Mouse (Mus musculus) limb, embryonic 12.5 days (tissue): ENCODE measurements around the gene Tmod1. TPM values are rescaled to one million over a fixed set of nuclear protein-coding genes. Genes with fewer than 3 reads are reported as not detected.

Experiments
- ATAC-seq: fragments of 200-750 bp; cut with Nextera tagmentation; 2 replicates; pipeline ENCODE4 v1.8.0; 2017; ENCODE audit warnings: low read depth, moderate TSS enrichment; ENCODE audit not compliant: insufficient number of reproducible peaks, insufficient read depth, low FRiP score, low TSS enrichment
- H3K27ac ChIP-seq: fragments of 300-500 bp; sonication (generic); 2 replicates; pipeline ENCODE4 v1.5.1; 2016; ENCODE audit warnings: mild to moderate bottlenecking, moderate library complexity
- H3K27me3 ChIP-seq: fragments of 300-500 bp; sonication (generic); 2 replicates; pipeline ENCODE4 v1.6.1; 2016; ENCODE audit warnings: mild to moderate bottlenecking, moderate library complexity
- H3K36me3 ChIP-seq: fragments of 300-500 bp; sonication (generic); 2 replicates; pipeline ENCODE4 v1.6.1; 2016; ENCODE audit warnings: mild to moderate bottlenecking, moderate library complexity
- H3K4me1 ChIP-seq: fragments of 300-500 bp; sonication (generic); replicated peaks from 2 replicates; pipeline ENCODE4 v1.6.1; 2016
- H3K4me2 ChIP-seq: fragments of 300-500 bp; sonication (generic); 2 replicates; pipeline ENCODE4 v1.6.1; 2016; ENCODE audit warnings: mild to moderate bottlenecking, moderate library complexity
- H3K4me3 ChIP-seq: fragments of 300-500 bp; sonication (generic); replicated peaks from 2 replicates; pipeline ENCODE4 v1.5.1; 2016; ENCODE audit warnings: mild to moderate bottlenecking
- H3K9ac ChIP-seq: fragments of 300-500 bp; sonication (generic); replicated peaks from 2 replicates; pipeline ENCODE4 v1.6.1; 2016; ENCODE audit warnings: mild to moderate bottlenecking, moderate library complexity
- H3K9me3 ChIP-seq: fragments of 300-500 bp; sonication (generic); 2 replicates; pipeline ENCODE4 v1.6.1; 2016; ENCODE audit warnings: mild to moderate bottlenecking, moderate library complexity
- WGBS: fragments of 180-500 bp; shearing (Covaris S2); methylation state at CpG from one replicate; pipeline ENCODE4 v1.1.7; 2016; 5-methylcytosine and 5-hydroxymethylcytosine counted together
- polyA plus RNA-seq: library from polyadenylated mRNA; unstranded; fragments of >200 nt; fragmentation: Nextera tagmentation; extraction: Ambion mirVana; gene quantifications from 2 replicates; pipeline ENCODE4 v1.2.1, GENCODE M21; 2016

The Tmod1 gene
- polyA plus RNA-seq, 1 experiment from 2014 or later = 4.8 TPM

- H3K27me3 ChIP-seq = peaks cover 17% of the 10 kb centered on the region
- H3K36me3 ChIP-seq = no peaks in the 10 kb centered on the region
- 72% methylated on average over 9 of the region's 9 CpGs for WGBS
- H3K4me2 ChIP-seq = no peak overlapping the region
- no peak overlapping the region for H3K4me3 ChIP-seq
- no peaks in the 10 kb centered on the region for H3K4me1 ChIP-seq
- H3K9me3 ChIP-seq = no peaks in the 10 kb centered on the region
- ATAC-seq = no peak
- H3K9ac ChIP-seq = no peak overlapping the region
- H3K27ac ChIP-seq = no peak overlapping the region
These were observed 6.3 kb upstream of the Tmod1 start for GRCm38 (mm10) chr4:46032448-46032847.

- Histone ChIP-seq H3K4me1 (no peaks in the 10 kb centered on the region), H3K9ac (no peak overlapping the region), H3K4me2 (no peak overlapping the region), H3K4me3 (no peak overlapping the region), H3K27me3 (peaks cover 24% of the 10 kb centered on the region), H3K27ac (no peak overlapping the region), H3K9me3 (no peaks in the 10 kb centered on the region), H3K36me3 (no peaks in the 10 kb centered on the region)
- no peak for ATAC-seq
- WGBS = 79% methylated on average over 2 of the region's 2 CpGs
These were observed 5.5 kb upstream of the Tmod1 start for GRCm38 (mm10) chr4:46033197-46033596.

DNA sequence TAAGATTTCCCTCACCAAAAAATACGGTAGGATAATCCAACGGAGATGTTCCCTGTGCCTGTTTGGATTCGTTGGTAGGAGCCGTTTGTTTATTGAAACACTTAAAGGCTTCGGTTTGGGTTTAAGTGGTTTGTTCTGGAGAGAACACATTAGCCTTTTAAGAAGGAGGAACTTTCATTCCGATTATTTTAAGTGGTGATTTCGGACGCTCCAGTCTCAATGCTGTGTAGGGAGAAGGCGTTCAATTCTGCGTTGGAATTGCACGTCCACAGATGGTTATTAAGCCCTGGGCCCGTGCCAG lies 194 bp upstream of the Tmod1 start:
- peaks cover 36% of the 10 kb centered on the region for H3K4me1 ChIP-seq
- H3K9ac ChIP-seq = peak overlapping the region; percentile 60; the same call in 1 of the 2 replicates
- no peaks in the 10 kb centered on the region for H3K9me3 ChIP-seq
- no peak for ATAC-seq
- H3K36me3 ChIP-seq = no peaks in the 10 kb centered on the region
- H3K4me3 ChIP-seq = peak overlapping the region; percentile 61
- H3K27ac ChIP-seq = no peak overlapping the region
- peaks cover 72% of the 10 kb centered on the region for H3K27me3 ChIP-seq
- WGBS = 11% methylated on average over 12 of the region's 12 CpGs
- H3K4me2 ChIP-seq = peak overlapping the region; percentile 98

DNA sequence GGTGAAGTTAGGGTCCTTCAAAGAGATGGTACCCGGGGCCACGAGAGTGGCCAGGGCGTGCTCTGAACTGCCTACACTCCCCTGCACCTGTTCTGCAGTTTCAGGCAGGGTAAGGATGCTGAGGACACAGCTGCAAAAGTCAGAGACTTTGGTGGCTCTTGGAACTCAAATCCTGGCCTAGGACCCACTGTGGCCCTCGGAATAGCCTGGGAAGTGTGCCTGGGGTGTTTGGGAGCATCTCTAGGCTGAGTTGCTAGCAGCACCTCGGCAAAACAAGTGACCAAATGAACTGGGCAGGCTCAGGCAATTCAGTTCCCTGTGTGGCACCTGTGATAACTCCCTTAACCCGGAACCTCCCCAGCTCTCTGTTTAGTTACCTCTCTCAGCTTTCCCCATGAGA lies 1.2 kb downstream of the Tmod1 start:
- no peaks in the 10 kb centered on the region for H3K36me3 ChIP-seq
- H3K27me3 ChIP-seq = peaks cover 77% of the 10 kb centered on the region
- H3K4me2 ChIP-seq = peak overlapping the region; percentile 98
- 0 out of 2 replicates have a peak overlapping the region, but pooled peaks have one; percentile 60 for H3K9ac ChIP-seq
- H3K4me3 ChIP-seq = peak overlapping the region; percentile 61
- H3K4me1 ChIP-seq = peaks cover 36% of the 10 kb centered on the region
- ATAC-seq = no peak
- 14% methylated on average over 6 of the region's 6 CpGs for WGBS
- no peaks in the 10 kb centered on the region for H3K9me3 ChIP-seq
- H3K27ac ChIP-seq = 0 out of 2 replicates have a peak overlapping the region, but pooled peaks have one; percentile 7

GRCm38 (mm10) chr4:46040594-46041192 lies 2.0 kb downstream of the Tmod1 start:
- ATAC-seq = 0 out of 2 replicates have a peak, but pooled peaks have one; percentile 21
- no peak overlapping the region for H3K9ac ChIP-seq
- H3K27ac ChIP-seq = no peak overlapping the region; the same call in 1 of the 2 replicates
- H3K36me3 ChIP-seq = no peaks in the 10 kb centered on the region
- H3K9me3 ChIP-seq = no peaks in the 10 kb centered on the region
- peaks cover 36% of the 10 kb centered on the region for H3K4me1 ChIP-seq
- H3K4me3 ChIP-seq = 0 out of 2 replicates have a peak overlapping the region, but pooled peaks have one; percentile 5
- peaks cover 74% of the 10 kb centered on the region for H3K27me3 ChIP-seq
- no peak overlapping the region; the same call in 1 of the 2 replicates for H3K4me2 ChIP-seq
- WGBS = 12% methylated on average over 9 of the region's 9 CpGs

GRCm38 (mm10) chr4:46041761-46042504 lies 3.2 kb downstream of the Tmod1 start:
- Histone ChIP-seq H3K27me3 (peaks cover 70% of the 10 kb centered on the region), H3K4me2 (peak overlapping the region; percentile 15; the same call in 1 of the 2 replicates), H3K4me1 (peaks cover 36% of the 10 kb centered on the region), H3K36me3 (no peaks in the 10 kb centered on the region), H3K9me3 (no peaks in the 10 kb centered on the region), H3K9ac (no peak overlapping the region), H3K27ac (no peak overlapping the region), H3K4me3 (no peak overlapping the region)
- no peak for ATAC-seq
- WGBS = 34% methylated on average over 7 of the region's 7 CpGs

DNA sequence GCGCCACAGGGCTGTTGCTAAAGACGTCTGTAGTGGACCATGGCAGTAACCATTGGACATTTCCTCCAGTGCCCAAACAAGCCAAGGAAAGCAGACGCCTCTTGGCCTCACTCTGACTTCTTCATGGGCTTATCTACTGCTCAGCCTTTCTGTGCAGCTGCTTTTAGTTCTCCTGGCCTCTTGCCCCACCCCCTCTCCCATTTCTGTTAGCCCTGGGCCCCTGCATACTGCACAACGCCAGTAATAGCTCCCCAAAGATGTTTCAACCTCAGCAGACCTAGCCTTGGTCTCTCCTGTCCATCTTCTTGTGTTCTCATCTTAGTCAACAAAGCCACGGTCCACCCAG lies 3.7 kb downstream of the Tmod1 start:
- Histone ChIP-seq H3K27me3 (peaks cover 66% of the 10 kb centered on the region), H3K9me3 (no peaks in the 10 kb centered on the region), H3K9ac (no peak overlapping the region), H3K4me2 (peak overlapping the region; percentile 15; the same call in 1 of the 2 replicates), H3K36me3 (no peaks in the 10 kb centered on the region), H3K27ac (no peak overlapping the region), H3K4me3 (no peak overlapping the region), H3K4me1 (peaks cover 38% of the 10 kb centered on the region)
- 42% methylated on average over 5 of the region's 5 CpGs for whole genome bisulfite sequencing
- ATAC-seq = no peak

- Histone ChIP-seq H3K9me3 (no peaks in the 10 kb centered on the region), H3K4me1 (peaks cover 39% of the 10 kb centered on the region), H3K4me2 (no peak overlapping the region), H3K4me3 (no peak overlapping the region), H3K9ac (no peak overlapping the region), H3K27ac (no peak overlapping the region), H3K27me3 (peaks cover 57% of the 10 kb centered on the region), H3K36me3 (no peaks in the 10 kb centered on the region)
- 68% methylated on average over 8 of the region's 8 CpGs for WGBS
- no peak for ATAC-seq
These were observed 4.6 kb downstream of the Tmod1 start for GRCm38 (mm10) chr4:46043361-46043760.

- Histone ChIP-seq H3K4me3 (no peak overlapping the region), H3K4me2 (no peak overlapping the region), H3K36me3 (no peaks in the 10 kb centered on the region), H3K9me3 (no peaks in the 10 kb centered on the region), H3K4me1 (0 out of 2 replicates have a peak, but pooled peaks cover 3% of the 10 kb centered on the region), H3K9ac (no peak overlapping the region), H3K27ac (no peak overlapping the region), H3K27me3 (peaks cover 13% of the 10 kb centered on the region)
- 61% methylated on average over 4 of the region's 4 CpGs for WGBS
- ATAC-seq = no peak
These were observed 9.2 kb downstream of the Tmod1 start for GRCm38 (mm10) chr4:46047971-46048370.

GRCm38 (mm10) chr4:46048418-46048817 lies 9.7 kb downstream of the Tmod1 start:
- ATAC-seq = no peak
- Histone ChIP-seq H3K27ac (no peak overlapping the region), H3K4me2 (no peak overlapping the region), H3K36me3 (no peaks in the 10 kb centered on the region), H3K4me1 (0 out of 2 replicates have a peak, but pooled peaks cover 3% of the 10 kb centered on the region), H3K27me3 (peaks cover 9% of the 10 kb centered on the region; the same call in 1 of the 2 replicates), H3K4me3 (no peak overlapping the region), H3K9ac (no peak overlapping the region), H3K9me3 (no peaks in the 10 kb centered on the region)
- WGBS = 91% methylated on average over 7 of the region's 7 CpGs

DNA sequence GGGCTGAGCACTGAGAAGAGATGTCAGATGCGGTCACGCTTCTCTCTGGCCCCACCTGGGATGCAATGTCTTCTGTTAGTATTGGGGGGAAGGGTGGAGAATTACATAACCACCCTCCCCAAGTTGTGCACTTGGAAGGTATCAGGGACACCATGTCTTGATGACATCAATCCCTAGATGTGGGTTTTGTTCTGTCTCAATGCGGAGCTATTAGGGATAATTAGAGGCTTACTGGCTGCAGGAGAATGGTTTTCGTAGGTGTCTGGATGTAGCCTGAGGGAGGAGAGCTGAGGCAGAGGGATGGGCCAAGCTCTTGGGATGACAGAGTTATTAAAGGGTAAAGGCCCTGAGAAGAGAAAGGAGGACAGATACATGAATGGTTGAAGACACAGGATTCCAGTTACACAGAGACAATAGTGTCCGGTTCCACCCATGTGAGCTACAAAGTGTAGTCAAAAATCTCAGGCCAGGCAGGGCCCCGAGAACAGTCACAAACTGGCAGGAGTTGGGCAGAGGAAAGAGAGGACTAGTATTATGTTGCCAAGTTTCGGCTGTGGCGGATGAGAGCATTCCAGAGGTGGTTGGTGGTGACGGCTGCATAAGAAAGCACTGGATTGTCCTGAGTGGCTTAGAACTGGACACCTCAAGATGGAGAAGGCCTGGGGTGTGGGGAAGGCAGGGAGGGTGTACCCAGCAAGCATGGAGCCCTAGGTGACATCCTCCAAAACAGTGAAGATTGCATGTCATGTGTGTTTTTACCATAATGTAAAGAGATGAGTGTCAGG lies 14.8 kb downstream of the Tmod1 start:
- Histone ChIP-seq H3K27me3 (no peaks in the 10 kb centered on the region; the same call in 1 of the 2 replicates), H3K4me1 (no peaks in the 10 kb centered on the region), H3K9ac (no peak overlapping the region), H3K27ac (no peak overlapping the region), H3K4me3 (no peak overlapping the region), H3K9me3 (0 out of 2 replicates have a peak, but pooled peaks cover 9% of the 10 kb centered on the region), H3K36me3 (no peaks in the 10 kb centered on the region), H3K4me2 (no peak overlapping the region)
- WGBS = 78% methylated on average over 9 of the region's 9 CpGs
- ATAC-seq = no peak
